Mouse (Mus musculus): Measurements from ENCODE around the gene Mapre1.
A peak's percentile ranks its signal among the peaks of the same experiment; 100 is the strongest.
"Not testable (repeated sequence)": the region's sequence is repeated elsewhere in the genome, so short reads cannot be mapped to it uniquely, and the experiment has no call there.

The Mapre1 gene

DNA sequence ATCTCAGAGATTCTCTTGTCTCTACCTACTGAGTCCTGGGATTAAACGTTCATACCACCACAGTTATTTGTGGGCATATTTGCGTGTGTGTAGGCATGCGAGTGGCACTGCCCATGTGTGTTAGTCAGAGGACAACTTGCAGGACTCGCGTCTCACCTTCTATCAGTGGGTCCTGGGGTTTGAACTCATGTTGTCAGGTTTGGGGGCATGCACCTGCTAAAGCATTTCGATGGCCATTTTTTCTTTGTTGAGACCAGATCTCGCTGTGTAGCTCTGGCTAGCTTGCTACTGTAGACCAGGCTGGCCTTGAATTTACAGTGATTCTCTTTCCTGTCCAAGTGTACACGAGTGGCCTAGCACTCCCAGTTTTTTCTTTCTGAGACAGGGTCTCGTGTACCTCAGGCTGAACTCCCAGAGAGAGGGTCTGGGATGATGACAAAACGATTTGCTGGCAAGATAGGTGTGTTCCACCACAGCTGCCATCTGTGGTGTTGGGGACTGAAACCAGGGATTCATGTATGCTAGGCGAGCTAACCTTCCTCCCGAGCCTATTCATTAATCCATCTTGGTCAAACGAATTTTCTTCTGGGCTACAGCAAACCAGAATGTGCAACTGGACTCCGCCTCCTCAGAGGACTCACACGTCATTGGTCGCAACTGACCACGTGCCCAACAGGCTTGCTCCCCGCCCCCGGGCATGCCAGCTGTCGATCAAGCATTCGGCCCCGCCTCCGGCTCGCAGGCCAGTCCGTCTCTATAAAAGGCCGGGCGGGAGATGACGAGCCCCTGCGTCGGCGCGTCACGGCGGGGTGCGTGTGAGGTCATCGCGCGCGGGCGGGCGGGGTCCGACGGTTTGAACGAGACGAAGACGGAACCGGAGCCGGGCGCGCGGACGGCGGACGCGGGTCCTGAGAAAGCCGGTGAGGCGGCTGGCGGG is at the start of gene Mapre1:
Gene Mapre1, plus strand, starts transcription at position 775 of the 937 bp plus-strand sequence.
- peak; percentile 99 for DNase-seq (ENCODE audit: low read depth, low spot score)

- not testable (repeated sequence) for DNase-seq (ENCODE audit: low read depth, low spot score)
Observed at GRCm38 (mm10) chr2:153693413-153693812, 47.7 kb upstream of the Mapre1 start.

GRCm38 (mm10) chr2:153694462-153695085 is 46.5 kb upstream of the Mapre1 start:
- peak; percentile 28 for DNase-seq (ENCODE audit: low read depth, low spot score)

DNA sequence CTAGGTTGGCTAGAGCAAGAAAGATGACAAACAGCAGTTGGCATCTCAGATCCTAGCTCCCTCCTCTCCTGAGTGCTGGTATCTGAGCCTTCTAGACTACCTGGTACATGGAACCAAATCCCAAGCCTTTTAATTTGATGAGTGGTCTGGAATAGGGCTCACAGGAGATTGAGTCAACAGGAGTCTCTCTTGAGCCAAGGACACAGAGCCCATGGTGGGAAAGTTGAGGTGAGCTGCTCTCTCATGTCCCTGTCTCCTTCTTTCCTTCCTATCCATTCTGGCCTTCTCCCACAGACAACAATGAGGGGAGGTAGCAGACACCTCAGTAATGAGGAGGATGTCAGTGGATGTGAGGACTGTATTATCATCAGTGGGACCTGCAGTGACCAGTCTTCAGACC is 44.7 kb upstream of the Mapre1 start, which contains the start of gene Dnmt3c:
Gene Dnmt3c, plus strand, starts transcription at position 301 of the 400 bp plus-strand sequence.
- no peak for DNase-seq (ENCODE audit: low read depth, low spot score)

- DNase-seq (ENCODE audit: low read depth, low spot score), result no peak
Observed at GRCm38 (mm10) chr2:153703389-153703788, 37.7 kb upstream of the Mapre1 start.

DNA sequence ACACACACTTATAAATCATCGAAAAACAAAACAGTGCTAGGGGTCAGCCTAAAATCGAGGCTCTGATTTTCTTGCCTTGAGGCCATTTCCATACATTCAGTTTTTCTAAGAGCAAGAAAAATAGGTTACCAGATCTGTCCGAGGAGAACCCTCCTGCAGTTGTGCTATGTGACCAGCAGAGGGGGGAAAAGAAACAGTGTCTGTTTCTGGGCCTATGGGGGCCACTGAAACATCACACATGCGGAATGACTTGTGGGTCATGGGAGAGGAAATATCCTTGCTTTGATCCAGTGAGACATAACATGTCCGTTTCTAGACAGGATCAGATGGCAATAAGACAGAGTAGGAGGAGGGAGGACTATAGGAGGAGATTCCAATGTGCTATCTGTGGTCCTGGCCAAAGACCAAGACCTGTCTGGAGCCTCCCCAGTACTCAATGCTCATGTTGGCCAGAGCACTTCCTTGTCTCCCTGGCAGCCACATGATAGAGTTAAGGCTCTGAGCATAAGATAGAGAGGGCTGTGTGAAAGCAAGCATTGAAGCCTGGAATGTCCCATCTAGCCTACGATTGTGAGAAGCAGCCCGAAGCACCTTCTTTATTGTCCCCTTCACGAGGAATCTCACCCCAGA is 30.3 kb upstream of the Mapre1 start:
- DNase-seq (ENCODE audit: low read depth, low spot score), result peak; percentile 41

DNA sequence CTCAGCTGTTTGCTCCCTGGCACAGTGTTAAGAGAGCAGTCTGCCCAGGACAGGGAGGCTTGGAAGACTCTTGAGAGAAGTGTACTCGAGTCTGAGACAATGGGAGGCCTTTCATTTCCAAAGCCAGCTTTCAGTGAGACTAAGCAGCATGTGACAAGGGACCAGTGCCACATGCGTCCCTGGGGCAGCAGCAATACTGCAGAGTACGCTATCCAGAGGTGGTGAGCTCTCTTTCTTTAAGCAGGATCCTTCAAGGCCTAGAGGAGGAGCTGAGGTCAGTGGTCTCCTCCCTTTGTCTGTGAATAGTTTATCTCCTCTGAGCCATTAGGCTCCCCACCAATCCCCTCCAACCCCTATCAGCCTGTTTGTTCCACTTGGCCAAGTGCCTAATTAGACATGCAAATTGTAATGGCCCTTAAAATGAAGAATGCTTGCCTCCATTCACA is 28.4 kb upstream of the Mapre1 start:
- DNase-seq (ENCODE audit: low read depth, low spot score), result no peak

- DNase-seq (ENCODE audit: low read depth, low spot score), result peak; percentile 27
Observed at GRCm38 (mm10) chr2:153713227-153713626, 27.8 kb upstream of the Mapre1 start.

DNA sequence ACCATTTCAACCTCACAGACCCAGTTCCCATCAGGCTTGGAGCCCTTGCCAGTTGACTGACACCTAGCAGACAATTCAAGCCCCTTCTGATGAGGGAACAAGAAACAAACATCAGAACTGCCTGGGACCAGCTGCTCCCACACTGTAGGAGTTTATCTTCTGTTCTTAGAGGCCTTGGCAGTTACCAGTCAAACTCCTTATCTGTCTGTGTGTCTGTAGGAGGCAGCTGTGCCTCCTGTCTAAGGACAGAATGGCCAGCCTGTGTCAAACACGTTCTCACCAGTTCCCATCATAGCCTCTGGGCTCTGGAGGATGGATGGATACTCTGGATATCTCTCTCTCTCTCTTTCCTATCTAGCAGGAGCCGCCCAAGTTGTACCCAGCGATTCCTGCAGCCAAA is 23.2 kb upstream of the Mapre1 start:
- DNase-seq (ENCODE audit: low read depth, low spot score), result not testable (repeated sequence)

DNA sequence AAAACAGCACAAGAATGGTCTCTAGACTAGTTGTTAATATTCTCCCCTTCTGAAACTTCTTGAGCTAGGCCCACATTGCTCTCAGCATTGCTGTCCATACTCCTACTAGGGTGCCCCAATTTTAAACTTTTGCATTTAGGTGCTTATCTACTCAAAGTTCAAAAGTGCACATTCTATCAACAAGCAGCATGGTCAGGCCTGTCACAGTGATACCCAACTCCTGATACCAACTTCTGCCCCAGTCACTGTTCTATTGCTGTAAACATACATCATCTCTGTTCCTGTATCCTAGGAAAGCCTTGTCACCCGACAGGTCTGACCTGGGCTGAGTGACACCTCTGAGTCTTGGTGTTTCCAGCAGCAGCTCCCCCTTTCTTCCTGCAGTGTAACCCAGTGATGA is 18.0 kb upstream of the Mapre1 start:
- DNase-seq (ENCODE audit: low read depth, low spot score), result no peak

DNA sequence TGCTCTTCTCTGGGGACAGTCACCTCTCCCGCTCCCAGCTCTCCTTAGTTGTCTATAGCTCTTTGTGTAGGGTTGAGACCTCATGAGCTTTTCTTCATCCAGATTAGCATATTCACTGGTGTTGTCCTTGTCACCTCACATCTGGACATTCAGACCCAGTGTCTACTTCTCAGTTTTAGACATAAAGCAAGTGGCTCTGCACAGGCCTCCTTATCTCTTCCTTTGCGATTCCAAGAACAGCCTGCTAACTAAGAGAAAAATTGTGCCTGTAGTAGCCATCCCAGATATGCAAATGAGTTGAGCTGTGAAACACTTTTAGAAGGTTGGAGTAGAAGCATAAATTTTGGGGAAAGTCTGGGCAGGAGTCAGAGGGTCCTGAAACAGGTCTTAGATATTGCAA is 16.6 kb upstream of the Mapre1 start:
- DNase-seq (ENCODE audit: low read depth, low spot score), result no peak

DNA sequence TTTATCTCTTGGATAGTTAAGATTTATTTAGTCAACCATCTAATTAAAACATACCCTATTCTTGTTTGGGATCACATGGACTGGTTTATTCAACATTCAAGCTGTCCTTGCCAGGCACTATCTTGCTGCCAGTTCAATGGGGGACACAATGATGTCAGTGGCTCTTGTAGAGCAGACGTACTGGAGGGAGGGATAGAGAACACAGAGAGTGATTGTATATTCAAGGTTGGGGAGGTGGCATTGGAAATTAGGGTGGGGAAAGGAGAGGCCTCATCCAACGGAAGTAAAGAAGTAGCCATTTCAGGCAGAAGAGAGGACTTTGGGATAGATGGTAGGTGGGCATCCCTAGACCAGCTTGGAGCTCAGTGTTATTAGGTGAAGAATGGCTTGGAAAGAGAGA is 16.2 kb upstream of the Mapre1 start:
- no peak for DNase-seq (ENCODE audit: low read depth, low spot score)

DNA sequence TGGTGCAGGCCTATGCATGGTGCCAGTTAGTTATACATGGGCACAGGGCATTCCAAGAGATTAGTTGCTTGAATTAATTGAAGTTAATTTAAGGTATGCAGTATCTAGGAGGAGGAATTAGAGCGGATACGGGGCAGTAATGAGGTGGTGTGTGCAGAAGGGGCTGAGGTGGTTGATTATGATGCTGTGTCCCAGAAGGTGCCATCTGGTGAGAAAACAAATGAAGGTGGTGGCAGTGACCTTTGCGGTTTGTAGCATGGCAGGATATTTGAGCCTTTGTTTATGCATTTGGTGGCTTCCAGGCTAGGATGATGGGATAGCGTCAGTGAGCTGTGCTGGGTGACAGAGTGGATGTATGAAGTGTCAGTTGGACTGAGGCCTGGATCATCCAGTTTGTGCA is 15.8 kb upstream of the Mapre1 start:
- no peak for DNase-seq (ENCODE audit: low read depth, low spot score)

GRCm38 (mm10) chr2:153734033-153734432 is 7.0 kb upstream of the Mapre1 start:
- DNase-seq (ENCODE audit: low read depth, low spot score), result no peak

GRCm38 (mm10) chr2:153741437-153742065 is 477 bp downstream of the Mapre1 start:
- DNase-seq (ENCODE audit: low read depth, low spot score), result peak; percentile 42

DNA sequence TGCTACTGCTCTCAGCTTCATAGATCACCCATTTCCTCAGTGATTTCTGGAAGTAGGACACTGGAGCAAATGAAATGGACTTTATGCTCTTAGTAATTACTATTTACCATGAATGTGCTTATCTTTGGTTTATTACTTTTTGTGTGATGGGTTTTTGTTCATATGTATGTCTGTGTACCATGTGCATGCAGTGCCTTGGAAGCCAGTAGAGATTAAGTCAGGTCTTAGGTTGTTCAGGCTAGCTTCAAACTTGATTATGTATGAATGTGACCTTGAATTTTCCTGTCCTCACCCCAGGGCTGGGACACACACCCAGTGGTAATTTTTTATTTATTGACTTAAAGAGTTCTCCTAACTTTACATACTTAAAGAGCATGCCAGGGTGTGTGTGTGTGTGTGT is 6.9 kb downstream of the Mapre1 start:
- DNase-seq (ENCODE audit: low read depth, low spot score), result no peak

DNA sequence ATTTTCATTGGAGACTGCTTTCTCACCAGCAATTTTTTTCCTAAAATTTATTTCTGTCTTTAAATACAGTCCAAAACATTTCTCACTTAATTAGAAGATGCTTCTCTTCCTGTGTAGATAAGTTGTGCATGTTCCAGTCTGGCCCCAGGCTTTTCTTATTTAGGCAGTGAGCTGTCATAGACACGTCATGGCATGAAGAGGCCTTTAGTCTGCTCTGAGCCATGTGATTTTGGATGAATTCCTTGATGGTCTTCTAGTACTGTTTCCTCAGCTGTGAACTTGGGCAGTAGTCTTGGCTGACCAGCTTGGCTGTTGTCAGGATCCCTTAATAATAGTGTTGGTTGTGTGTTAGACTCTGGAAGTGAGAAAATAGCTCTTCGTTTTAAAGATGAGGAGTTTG is 9.3 kb downstream of the Mapre1 start:
- DNase-seq (ENCODE audit: low read depth, low spot score), result no peak

- DNase-seq (ENCODE audit: low read depth, low spot score), result no peak
Observed at GRCm38 (mm10) chr2:153762121-153762520, 21.0 kb downstream of the Mapre1 start.

DNA sequence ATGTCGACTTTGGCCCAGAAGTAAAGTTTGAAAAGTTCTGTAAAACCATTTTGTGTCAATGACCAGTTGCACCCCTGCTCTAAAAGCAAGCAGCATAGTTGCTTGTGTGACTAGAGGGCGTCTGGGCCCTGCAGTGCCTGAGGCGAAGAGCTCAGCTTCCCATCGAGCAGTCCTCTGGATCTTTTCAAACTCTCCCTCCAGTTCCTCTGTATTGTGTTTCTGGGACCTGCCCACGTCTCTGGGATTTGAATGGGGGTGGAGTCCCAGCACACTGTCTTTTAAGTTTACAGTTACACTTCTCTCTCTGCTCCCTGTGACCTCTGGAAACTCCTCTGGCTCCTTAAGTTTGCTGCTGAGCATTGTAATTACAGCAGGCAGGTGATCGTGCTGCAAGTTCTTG is 26.4 kb downstream of the Mapre1 start:
- DNase-seq (ENCODE audit: low read depth, low spot score), result no peak

DNA sequence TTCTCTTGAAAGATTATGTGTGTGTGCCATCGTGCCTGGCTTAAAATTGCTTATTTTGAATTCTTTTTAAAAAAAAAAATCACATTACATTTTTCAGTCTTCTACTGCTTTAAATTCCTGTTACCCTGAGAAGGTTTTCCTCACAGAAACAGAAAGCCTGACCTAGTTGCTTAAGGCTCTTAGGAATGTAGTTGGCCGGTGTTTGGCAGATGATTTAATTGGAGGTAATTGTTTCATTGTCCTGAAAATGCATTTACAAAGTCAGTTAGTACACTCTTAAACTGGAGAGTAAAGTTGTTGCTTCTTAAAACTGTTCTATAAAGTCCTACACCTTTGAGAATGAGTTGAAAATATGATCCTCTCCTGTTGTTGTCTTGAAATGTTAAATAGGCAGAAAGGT is 27.8 kb downstream of the Mapre1 start:
- DNase-seq (ENCODE audit: low read depth, low spot score), result no peak

- DNase-seq (ENCODE audit: low read depth, low spot score), result no peak
Observed at GRCm38 (mm10) chr2:153772950-153773349, 31.9 kb downstream of the Mapre1 start.

GRCm38 (mm10) chr2:153775472-153775871 is 34.4 kb downstream of the Mapre1 start:
- no peak for DNase-seq (ENCODE audit: low read depth, low spot score)

All from 3T3-L1 (cell line).